Mouse (Mus musculus) left cerebral cortex, postnatal 36 days (tissue): ENCODE results near the gene Foxl2. TPM values are rescaled to one million over a fixed set of nuclear protein-coding genes. Genes with fewer than 3 reads are reported as not detected.
A peak's percentile ranks its signal among the peaks of the same experiment; 100 is the strongest.

Experiments used
- DNase-seq, 2 experiments: peaks; one replicate each; pipeline ENCODE4 v3.0.0; 2021 to 2022; ENCODE audit warnings: low spot score in 2 of 2, mixed read lengths in 1 of 2
- intact Hi-C: fragments of 180-260 bp; cut with DNase I; formaldehyde crosslinking; loops from one replicate; pipeline ENCODE4 v1.15.1; 2025
- total RNA-seq, 2 experiments: library from RNA; stranded (reverse); gene quantifications; 2 replicates each; pipeline ENCODE4 v1.2.3; 2021

The Foxl2 gene
- total RNA-seq: under 1 TPM; 0.91 to 0.99 TPM

DNA sequence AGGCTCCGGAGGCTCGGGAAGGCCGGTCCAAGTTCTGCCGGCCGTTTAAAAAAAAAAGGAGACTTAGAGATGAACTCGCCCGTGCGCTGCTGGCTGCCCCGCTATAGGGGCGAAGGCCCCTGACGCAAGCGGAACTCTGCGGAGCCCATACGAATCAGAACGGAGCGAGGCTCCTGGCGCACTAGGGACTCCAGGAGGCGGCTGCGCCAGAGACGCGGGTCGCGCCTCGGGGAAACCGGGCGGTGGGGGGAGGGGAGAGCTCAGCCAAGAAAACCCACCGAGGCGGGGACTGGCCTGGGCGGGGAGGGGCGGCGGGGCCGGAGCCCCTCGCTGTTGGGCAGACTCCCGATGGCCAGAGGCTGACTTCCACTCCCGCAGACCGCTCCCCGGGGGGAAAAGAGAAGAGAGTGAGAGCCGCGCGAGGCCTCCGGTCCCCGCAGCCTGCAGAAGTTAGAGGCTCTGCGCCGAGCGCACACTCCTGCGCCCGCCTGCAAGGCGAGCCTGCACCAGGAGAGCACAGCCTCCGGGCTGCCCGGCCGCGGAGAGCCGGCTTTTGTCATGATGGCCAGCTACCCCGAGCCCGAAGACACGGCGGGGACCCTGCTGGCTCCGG lies at the start of gene Foxl2:
TSS of gene Foxl2 (plus strand) at position 186 of the 613 bp plus-strand sequence.
- intact Hi-C loops: loop anchor here (5.0 to 10.0 kb wide), 2 partner anchors 310 to 917 kb away; no protein-coding TSS in a partner anchor
- DNase-seq: no peak

DNA sequence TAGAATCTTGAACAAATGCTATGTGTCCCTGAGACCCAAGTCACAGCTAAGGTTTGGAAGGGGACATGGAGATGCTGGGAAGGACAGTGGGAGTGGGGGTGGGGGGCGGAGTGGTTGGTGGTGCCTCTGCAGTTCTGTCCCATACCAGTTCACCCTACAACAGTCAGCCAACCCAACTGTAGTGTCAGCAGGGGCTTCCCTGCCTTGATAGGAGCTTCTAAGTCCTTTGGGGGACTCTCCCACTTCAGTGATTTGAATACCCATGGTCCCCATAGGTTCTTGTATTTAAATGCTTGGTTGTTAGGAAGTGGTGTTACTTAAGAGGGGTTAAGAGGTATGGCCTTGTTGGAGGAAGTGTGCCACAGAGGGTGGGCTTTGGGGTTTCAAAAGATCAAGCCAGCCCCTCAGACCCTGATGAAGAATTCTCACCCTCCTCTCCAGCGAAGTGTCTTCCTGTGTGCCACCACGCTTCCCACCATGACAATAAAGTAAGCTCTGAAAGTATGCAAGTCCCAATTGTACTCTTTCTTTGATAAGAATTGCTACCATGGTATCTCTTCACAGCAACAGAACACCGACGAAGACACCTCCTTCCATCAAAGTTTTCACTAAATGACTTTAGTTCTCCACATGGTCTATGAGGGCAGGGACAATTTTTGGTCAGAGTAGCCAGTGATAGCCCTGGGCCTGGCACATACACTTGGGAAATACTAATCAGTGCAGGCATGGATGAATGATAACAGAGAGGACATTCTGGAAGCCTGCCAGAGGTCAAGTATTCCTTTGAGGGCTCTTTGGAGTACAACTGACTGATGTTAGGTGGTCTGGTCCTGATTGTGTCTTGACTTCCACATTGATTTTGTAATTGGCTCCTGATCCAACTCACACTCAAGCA lies 34.2 kb upstream of the Foxl2 start:
- no peak for DNase-seq
- intact Hi-C loops: no loop called here

DNA sequence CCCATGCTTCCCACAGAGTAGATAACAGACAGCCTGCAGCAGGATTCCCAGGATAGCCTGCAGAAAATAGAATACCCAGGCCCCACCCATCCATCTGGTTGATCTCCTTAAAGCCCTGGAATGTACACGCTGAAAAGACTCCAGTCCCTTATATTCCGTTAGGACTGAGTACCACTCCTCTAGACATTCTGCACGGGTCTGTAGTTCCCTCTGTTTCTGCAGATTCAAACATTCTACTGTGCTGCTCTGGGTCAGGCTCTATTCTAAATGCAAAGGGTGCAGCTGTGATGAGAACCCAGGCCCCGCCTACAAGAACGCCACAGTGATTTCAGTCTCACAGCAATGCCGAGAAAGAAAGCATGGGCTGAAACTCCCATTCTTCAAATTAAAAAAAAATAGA lies 32.0 kb upstream of the Foxl2 start:
- intact Hi-C loops: no loop called here
- DNase-seq: peak in 1 of 2 experiments; percentile 22

DNA sequence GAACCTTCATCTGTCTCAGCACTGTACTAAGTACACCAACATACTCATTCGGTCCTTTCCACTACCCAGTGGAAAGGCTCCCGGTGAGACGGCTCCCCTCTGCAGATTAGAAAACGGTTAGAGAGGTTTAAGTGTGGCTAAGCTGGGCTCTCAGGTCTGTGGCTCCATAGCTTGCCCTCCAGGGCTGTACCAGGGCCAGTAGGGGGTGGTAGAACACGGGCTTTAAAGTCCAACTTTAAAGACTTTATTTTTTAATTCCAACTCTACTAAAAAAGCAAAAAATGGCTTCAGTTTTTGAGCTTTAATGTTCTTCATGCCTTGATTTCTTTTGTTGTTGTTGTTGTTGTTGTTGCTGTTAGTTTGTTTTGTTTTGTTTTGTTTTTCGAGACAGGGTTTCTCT lies 30.9 kb upstream of the Foxl2 start:
- intact Hi-C loops: no loop called here
- DNase-seq: no peak

DNA sequence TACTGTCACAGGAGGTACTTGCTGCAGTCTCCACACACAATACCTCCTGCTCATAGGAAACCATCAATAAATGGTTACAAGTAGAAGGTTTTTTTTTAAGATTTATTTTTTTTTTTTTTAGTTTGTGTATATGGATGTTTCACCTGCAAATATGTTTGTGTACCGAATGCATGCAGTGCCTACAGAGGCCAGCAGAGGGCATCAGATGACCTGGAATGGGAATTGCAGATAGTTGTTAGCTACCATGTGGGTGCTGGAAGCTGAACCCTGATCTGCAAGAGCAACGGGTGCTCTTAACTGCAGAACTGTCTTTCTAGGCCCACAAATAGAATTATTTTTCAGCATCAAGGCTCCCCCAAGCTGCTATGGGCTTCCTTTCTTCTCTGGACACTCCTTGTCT lies 25.6 kb upstream of the Foxl2 start:
- no peak for DNase-seq
- intact Hi-C loops: no loop called here

DNA sequence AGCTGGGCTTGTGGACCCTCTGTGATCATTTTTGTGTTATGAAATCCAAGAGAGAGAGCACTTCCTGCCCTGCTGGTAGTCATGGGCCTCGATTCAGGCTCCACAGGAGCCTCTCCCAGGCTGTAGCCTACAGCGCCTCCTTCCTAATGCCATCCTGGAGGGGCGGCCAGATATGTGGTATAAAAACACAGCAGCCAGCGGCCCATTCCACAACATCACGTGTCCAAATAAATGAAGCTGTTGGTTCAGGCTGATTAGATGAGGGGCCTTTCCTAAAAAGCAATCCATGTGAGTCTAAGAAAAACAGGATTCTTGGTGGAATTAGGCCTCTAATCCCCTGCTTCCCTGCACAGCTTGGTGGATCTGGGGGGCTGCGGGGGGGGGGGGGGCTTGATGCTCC lies 22.2 kb upstream of the Foxl2 start:
- DNase-seq: no peak
- intact Hi-C loops: no loop called here

DNA sequence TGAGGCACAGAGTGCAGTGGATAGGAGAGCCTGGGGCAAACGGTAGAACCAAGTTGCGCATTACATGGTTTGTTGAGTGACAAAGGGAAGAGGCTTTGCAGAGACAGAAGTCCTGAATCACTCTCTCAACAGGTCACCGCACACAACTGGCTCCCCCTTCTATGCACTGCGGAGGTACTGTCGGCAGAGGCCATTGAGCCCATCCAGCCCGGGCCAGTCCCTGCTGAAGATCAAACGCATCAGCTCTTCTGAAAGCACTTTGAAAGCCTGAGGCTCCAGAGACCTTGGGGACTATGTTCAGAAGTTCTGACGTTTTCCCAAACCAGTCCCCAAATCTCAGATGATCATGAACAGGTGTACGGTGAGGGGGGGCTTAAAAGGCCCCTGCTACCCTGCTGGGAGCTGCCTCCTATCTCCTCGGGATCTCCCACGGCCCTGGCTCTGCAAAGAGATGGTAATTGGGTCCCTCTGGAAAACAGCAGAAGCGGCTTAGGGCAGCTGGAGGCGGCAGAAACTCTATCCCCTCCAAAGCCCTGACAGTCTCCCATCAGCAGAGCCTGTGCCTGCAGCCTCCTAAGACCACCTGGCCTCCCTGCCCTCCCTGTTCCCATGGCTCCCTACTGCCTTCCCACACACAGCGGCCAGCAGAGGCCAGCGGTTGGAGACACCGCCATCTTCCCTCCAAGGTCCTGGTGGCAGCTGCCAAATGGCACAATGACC lies 19.7 kb upstream of the Foxl2 start:
- no peak for DNase-seq
- intact Hi-C loops: no loop called here

DNA sequence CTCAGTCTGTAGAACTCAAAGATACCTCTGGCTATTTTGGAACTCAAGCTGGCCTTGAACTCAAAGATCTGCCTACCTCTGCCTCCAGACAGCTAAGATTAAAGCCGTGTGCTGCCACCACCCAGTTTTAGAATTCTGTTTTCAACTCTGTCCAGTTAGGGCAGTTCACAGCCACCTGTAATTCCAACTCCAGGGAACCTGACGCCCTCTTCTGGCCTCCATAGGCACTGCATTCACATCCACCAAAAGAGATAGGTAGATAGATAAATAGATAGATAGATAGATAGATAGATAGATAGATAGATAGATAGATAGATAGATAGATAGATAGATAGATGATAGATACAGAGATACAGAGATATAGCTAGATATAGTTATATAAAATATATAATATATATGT lies 15.8 kb upstream of the Foxl2 start:
- DNase-seq: no peak
- intact Hi-C loops: no loop called here

DNA sequence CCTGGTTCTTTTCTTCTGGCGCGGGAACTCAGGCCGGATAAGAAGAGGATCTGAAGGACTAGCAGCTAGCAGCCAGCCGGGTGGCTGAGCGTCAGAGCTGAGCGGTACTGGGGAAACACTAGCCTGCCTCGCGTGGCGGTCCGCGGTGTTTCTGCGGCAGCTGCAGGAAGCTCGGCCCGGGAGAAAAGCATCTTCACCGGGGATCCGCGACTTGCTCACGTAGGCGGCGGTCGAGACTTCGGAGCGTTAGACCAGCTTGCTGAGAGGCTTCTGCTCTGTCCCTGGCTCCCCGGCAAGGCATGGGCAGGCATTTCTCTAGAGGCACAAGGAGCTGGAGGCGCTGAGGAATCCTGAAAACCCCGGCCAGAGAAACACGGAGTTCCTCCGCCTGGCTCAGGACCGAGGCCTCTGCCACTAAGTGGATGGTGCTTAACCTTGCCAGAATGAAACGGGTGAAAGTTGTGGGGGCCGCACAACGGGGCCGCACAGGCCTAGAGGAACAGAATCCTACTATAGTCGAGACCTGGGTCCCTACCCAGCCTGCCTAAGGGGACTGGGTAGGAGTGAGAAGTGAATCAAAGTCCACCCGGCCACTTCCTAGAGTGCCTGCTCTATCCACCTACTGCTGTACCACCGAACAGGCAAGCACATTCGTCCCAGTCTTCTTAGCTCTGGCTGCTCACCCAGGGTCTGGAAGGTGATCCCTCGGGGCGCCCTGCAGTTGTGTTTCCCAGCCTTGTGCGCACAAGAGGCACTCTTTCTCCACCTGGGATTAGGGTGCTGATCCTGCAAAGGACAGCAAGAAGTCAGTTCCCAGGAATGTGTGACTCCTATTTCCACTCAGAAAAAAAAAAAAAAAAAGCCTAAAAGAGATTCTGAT lies 2.7 kb upstream of the Foxl2 start:
- intact Hi-C loops: loop anchor here (10.0 kb wide), 1 partner anchor 308 kb away; no protein-coding TSS in a partner anchor
- DNase-seq: peak in 1 of 2 experiments; percentile 43

DNA sequence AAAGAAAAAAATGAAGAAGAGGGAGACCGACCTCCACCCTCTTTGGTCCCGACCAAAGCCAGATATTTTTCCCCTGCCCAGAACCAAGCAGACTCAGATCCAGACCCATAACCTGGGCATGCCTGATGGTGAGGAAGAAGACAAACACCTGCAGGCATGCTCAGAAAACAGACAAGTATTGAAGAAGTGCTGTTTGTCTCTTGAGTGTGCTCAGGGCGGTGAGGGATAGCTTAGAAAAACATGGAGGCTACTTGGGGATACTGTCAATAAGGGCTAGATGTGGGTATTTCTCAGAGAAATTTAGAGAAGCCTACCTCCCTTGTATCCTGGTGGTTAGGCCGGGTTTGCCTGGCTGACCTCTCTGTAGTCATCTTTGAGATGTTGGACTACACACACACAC lies 1.8 kb upstream of the Foxl2 start:
- DNase-seq: no peak
- intact Hi-C loops: loop anchor here (10.0 kb wide), 1 partner anchor 308 kb away; no protein-coding TSS in a partner anchor

DNA sequence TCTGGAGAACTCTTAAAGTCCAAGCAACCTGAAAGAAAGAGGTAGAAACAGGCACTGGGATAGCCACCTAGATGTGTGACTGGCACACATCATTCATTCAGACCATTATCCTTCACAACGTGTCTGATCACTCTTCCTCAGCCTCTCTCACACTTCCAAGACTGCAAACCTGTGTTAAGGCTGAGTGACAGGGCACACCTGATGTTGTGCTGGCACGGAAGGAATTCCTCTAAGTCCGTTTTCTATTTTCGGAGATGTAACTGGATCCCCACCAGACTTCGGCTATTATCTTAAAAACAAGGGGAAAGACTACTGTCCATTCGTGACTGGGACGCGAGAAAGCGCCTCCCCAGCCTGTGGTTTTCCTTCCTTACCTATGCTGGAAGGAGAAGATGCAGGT lies 1.3 kb upstream of the Foxl2 start:
- DNase-seq: no peak
- intact Hi-C loops: loop anchor here (10.0 kb wide), 1 partner anchor 309 kb away; no protein-coding TSS in a partner anchor

DNA sequence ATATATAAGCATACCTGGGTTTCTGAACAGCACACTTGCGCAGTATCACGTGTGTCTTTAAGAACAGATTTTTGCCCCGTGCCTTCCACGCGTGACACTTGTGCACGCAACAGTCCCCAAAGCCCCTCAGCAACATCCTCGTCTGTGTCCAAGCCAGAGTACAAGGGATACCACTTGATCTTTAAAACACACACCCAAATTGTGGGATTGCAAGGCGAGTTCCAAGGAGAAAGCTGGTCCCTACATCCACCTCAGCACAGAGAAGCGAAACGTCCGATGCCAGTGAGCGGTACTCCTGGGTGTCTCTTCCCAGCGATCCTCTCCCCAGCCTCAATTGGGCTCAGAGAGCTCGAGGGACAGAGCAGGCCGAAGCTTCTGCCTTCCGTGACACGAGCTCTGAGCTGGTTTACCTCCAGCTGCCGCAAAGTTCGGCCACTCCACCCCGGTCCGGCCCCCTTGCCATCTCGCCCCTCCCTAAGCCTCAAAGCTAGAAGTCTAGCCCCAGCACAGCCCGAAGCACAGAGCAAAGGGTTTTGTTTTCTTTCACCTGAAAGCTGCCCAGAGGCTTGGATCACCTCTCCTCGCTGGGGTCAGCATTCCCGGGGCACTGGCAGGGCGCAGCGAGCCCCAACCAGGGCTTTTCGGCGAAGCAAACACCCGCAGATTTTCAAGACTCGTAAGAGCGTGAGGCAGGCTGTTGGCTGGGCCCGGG lies 541 bp upstream of the Foxl2 start:
- intact Hi-C loops: loop anchor here (5.0 to 10.0 kb wide), 2 partner anchors 310 to 918 kb away; no protein-coding TSS in a partner anchor
- DNase-seq: no peak

DNA sequence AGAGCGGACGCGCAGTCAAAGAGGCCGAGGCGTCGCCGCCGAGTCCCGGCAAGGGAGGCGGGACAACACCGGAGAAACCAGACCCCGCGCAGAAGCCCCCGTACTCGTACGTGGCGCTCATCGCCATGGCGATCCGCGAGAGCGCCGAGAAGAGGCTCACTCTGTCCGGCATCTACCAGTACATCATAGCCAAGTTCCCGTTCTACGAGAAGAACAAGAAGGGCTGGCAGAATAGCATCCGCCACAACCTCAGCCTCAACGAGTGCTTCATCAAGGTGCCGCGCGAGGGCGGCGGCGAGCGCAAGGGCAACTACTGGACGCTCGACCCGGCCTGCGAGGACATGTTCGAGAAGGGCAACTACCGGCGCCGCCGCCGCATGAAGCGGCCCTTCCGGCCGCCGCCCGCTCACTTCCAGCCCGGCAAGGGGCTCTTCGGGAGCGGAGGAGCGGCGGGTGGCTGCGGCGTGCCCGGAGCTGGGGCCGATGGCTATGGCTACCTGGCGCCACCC lies 682 bp downstream of the Foxl2 start:
- no peak for DNase-seq
- intact Hi-C loops: loop anchor here (5.0 to 10.0 kb wide), 2 partner anchors 311 to 917 kb away; no protein-coding TSS in a partner anchor

DNA sequence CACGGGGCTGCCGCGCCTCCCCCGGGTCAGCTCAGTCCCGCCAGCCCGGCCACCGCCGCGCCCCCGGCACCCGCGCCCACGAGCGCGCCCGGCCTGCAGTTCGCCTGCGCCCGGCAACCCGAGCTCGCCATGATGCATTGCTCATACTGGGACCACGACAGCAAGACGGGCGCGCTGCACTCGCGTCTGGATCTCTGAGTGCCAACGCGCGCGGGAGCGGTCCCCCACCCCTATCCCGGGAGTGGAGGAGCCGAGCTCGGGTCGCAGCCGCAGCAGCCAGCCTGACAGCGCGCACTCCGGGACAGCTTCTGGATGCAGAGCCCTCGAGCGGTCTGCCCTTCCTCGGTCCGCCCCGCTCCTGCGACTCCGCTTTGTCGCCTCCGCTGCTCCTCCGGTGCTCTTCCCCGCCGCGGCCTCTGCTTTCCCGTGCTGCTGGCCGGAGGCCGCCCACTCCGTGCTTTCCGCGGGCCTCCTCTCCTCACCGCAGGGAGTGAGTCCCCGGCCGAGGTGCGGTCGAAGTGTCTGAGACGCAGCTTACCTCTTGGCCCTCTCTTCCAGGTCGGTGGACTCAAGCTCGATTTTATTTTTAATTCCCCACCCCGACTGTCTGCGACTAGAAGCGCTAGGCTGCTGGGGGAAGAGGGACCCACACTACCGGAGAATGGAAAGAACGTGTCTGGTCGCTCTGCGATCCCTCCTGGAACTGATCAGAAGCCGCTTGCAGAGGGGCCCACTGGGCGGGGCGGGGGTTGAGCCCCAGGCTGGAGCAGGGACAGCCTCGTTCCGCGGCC lies 1.7 kb downstream of the Foxl2 start:
- intact Hi-C loops: loop anchor here (5.0 to 10.0 kb wide), 2 partner anchors 312 to 916 kb away; no protein-coding TSS in a partner anchor
- DNase-seq: no peak

DNA sequence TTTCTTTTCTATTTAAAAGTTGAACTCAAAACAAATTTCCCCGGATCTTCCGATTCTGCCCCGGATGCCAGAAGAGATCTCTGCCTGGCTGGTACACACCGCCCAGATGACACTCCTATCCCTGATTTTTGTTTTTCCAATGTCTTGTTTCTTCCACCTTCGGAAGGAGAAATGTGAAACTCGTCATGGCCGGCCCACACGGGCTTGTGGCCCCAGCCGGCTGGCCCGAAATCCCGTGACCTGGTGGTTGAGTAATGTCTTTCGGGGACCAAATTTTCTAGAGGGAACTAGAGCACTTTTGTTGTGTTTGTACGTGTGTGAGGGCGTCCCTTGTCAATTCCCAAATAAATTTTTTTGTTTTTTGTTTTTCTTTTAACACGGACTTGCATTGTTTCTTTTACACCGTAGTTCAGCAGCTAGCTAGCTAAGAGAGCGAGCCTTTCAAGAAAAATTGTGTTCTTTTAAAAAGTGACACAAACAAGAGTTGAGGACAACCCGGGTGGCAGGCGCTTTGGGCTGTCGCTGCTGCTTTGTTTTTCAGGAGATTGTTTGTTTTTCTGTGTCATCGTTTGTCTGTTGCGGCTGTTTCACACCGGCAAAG lies 2.8 kb downstream of the Foxl2 start:
- DNase-seq: no peak
- intact Hi-C loops: loop anchor here (5.0 to 10.0 kb wide), 2 partner anchors 313 to 914 kb away; no protein-coding TSS in a partner anchor

DNA sequence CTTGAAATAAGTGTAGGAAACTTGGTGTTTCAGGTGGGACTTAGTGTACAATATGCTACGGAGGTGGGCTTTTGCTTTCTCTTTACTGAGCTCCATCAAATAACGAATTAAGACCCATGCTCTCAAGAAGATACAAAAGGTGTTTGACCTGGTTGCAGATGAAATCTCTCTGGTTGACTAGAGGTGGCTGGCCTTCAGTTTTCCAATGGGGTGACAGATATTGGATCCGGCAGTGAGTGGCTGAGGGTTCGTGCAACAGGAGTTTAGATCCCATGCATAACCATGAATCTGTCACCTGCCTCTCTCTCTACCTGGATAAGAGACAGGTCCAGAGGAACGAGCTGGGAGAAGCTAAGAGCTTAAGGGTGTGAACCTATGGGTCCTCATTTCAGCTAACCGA lies 3.5 kb downstream of the Foxl2 start:
- intact Hi-C loops: loop anchor here (5.0 to 10.0 kb wide), 2 partner anchors 314 to 914 kb away; no protein-coding TSS in a partner anchor
- no peak for DNase-seq

DNA sequence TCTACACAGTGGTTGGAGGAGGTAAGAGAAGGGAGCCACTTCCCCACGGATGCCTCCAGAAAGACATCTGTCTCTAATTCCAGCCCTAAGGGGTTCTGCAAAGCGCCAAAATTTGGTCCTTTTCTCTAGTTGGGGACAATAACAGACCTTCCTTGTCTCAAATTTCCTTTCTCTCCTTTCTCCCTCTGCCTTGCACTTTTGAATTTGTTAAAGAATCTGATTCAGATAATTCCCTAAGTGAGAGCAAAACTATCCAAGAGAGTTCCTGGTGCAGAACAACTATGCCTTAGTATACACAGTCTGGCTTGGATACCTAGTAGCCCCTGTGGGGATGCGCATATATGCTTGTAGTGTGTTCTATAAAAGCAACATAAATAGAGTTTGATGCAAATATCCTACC lies 4.8 kb downstream of the Foxl2 start:
- intact Hi-C loops: loop anchor here (5.0 to 10.0 kb wide), 2 partner anchors 315 to 912 kb away; no protein-coding TSS in a partner anchor
- no peak for DNase-seq
